Mouse (Mus musculus) heart, embryonic 11.5 days (tissue): ENCODE measurements around the gene Gm40193. TPM values are rescaled to one million over a fixed set of nuclear protein-coding genes. Genes with fewer than 3 reads are reported as not detected.

Source experiments
- ATAC-seq: fragments of 200-750 bp; cut with Nextera tagmentation; replicated peaks from 2 replicates; pipeline ENCODE4 v1.8.0; 2017; ENCODE audit warnings: moderate library complexity; ENCODE audit not compliant: insufficient number of reproducible peaks, low FRiP score, low TSS enrichment
- H3K27ac ChIP-seq: fragments of 300-500 bp; sonication (generic); 2 replicates; pipeline ENCODE4 v1.5.1; 2014; ENCODE audit warnings: mild to moderate bottlenecking, low read depth, low read length
- H3K27me3 ChIP-seq: fragments of 300-500 bp; sonication (generic); 2 replicates; pipeline ENCODE4 v1.6.1; 2014; ENCODE audit warnings: mild to moderate bottlenecking, low read length, mixed read lengths; ENCODE audit not compliant: control insufficient read depth, insufficient read depth
- H3K36me3 ChIP-seq: fragments of 300-500 bp; sonication (generic); 2 replicates; pipeline ENCODE4 v1.6.1; 2014; ENCODE audit warnings: mild to moderate bottlenecking, low read length, moderate library complexity, mixed read lengths; ENCODE audit not compliant: control insufficient read depth, insufficient read depth
- H3K4me1 ChIP-seq: fragments of 300-500 bp; sonication (generic); 2 replicates; pipeline ENCODE4 v1.6.1; 2014; ENCODE audit warnings: low read length; ENCODE audit not compliant: control insufficient read depth, insufficient read depth
- H3K4me2 ChIP-seq: fragments of 300-500 bp; sonication (generic); 2 replicates; pipeline ENCODE4 v1.6.1; 2014; ENCODE audit warnings: mild to moderate bottlenecking, moderate library complexity
- H3K4me3 ChIP-seq: fragments of 300-500 bp; sonication (generic); 2 replicates; pipeline ENCODE4 v1.5.1; 2014; ENCODE audit warnings: low read depth, low read length
- H3K9ac ChIP-seq: fragments of 300-500 bp; sonication (generic); 2 replicates; pipeline ENCODE4 v1.6.1; 2014; ENCODE audit warnings: mild to moderate bottlenecking, low read depth, low read length, moderate library complexity
- H3K9me3 ChIP-seq: fragments of 300-500 bp; sonication (generic); replicated peaks from 2 replicates; pipeline ENCODE4 v1.6.1; 2016; ENCODE audit warnings: low read length; ENCODE audit not compliant: control insufficient read depth
- WGBS: fragments of 180-500 bp; shearing (Covaris S2); extraction: QIAGEN DNeasy Blood & Tissue Kit; methylation state at CpG from one replicate; pipeline ENCODE4 v1.1.7; 2014; ENCODE audit not compliant: insufficient replicate concordance; 5-methylcytosine and 5-hydroxymethylcytosine counted together
- polyA plus RNA-seq: library from polyadenylated mRNA; unstranded; fragments of >200 nt; fragmentation: Nextera tagmentation; extraction: Ambion mirVana; gene quantifications from 2 replicates; pipeline ENCODE4 v1.2.1, GENCODE M21; 2014

Gene Gm40193
- polyA plus RNA-seq, 1 experiment from 2014 or later = not detected

GRCm38 (mm10) chr11:70487816-70488215 lies 44.9 kb downstream of the Gm40193 start:
- WGBS = 26% methylated on average over 4 of the region's 4 CpGs
- no peak for ATAC-seq
- Histone ChIP-seq H3K9me3 (no peaks in the 10 kb centered on the region), H3K4me2 (no peak overlapping the region), H3K4me3 (no peak overlapping the region), H3K4me1 (no peaks in the 10 kb centered on the region), H3K27ac (no peak overlapping the region), H3K36me3 (no peaks in the 10 kb centered on the region), H3K9ac (no peak overlapping the region), H3K27me3 (no peaks in the 10 kb centered on the region)

- H3K4me1 ChIP-seq = no peaks in the 10 kb centered on the region
- 52% methylated on average over 2 of the region's 2 CpGs for WGBS
- H3K9ac ChIP-seq = no peak overlapping the region
- H3K27ac ChIP-seq = no peak overlapping the region
- H3K27me3 ChIP-seq = no peaks in the 10 kb centered on the region
- H3K9me3 ChIP-seq = no peaks in the 10 kb centered on the region
- no peaks in the 10 kb centered on the region for H3K36me3 ChIP-seq
- H3K4me3 ChIP-seq = no peak overlapping the region
- no peak for ATAC-seq
- H3K4me2 ChIP-seq = no peak overlapping the region
Measured at GRCm38 (mm10) chr11:70485498-70485897, 47.2 kb downstream of the Gm40193 start.

Other genes starting within 250 kb of the Gm40193 start
- gene Alox12e, start 210.3 kb downstream of the Gm40193 start, polyA plus RNA-seq = 0.11 TPM in 1 of 2 replicates, not detected in the other
- 0.06 TPM in 1 of 2 replicates, not detected in the other for gene Alox15, start 180.9 kb downstream of the Gm40193 start, polyA plus RNA-seq
- gene Pelp1, start 122.9 kb downstream of the Gm40193 start, polyA plus RNA-seq = 22.1 and 27.5 TPM in 2 replicates
- 11.6 and 12.9 TPM in 2 replicates for gene Arrb2, start 100.3 kb downstream of the Gm40193 start, polyA plus RNA-seq
- 28.6 and 31.2 TPM in 2 replicates for gene Med11, start 81.0 kb downstream of the Gm40193 start, polyA plus RNA-seq
- 1.1 and 1.9 TPM in 2 replicates for gene Zmynd15, start 73.5 kb downstream of the Gm40193 start, polyA plus RNA-seq
- gene Cxcl16, start 73.0 kb downstream of the Gm40193 start, polyA plus RNA-seq = 6.2 and 7.3 TPM in 2 replicates
- gene Tm4sf5, start 27.7 kb downstream of the Gm40193 start, polyA plus RNA-seq = 8.2 and 10.3 TPM in 2 replicates
- gene Vmo1, start 18.3 kb downstream of the Gm40193 start, polyA plus RNA-seq = 0.35 TPM in 1 of 2 replicates, not detected in the other
- 0.84 TPM in 1 of 2 replicates, not detected in the other for gene Gltpd2, start 13.7 kb downstream of the Gm40193 start, polyA plus RNA-seq
- gene Psmb6, start 7.6 kb downstream of the Gm40193 start, polyA plus RNA-seq = 684 and 701 TPM in 2 replicates
- gene Pld2, start 7.1 kb upstream of the Gm40193 start, polyA plus RNA-seq = 7.4 and 8.6 TPM in 2 replicates
- 15.1 and 16.1 TPM in 2 replicates for gene Mink1, start 29.9 kb upstream of the Gm40193 start, polyA plus RNA-seq
- gene 4930544D05Rik, start 82.9 kb upstream of the Gm40193 start, polyA plus RNA-seq = not detected in 2 replicates
- gene Chrne, start 86.3 kb upstream of the Gm40193 start, polyA plus RNA-seq = not detected in 2 replicates
- 2.6 and 5.4 TPM in 2 replicates for gene Gp1ba, start 106.2 kb upstream of the Gm40193 start, polyA plus RNA-seq
- gene Rnf167, start 114.3 kb upstream of the Gm40193 start, polyA plus RNA-seq = 66.8 and 76.9 TPM in 2 replicates
- gene Slc25a11, start 114.5 kb upstream of the Gm40193 start, polyA plus RNA-seq = 221 and 245 TPM in 2 replicates
- gene Pfn1, start 121.7 kb upstream of the Gm40193 start, polyA plus RNA-seq = 1,771 and 1,932 TPM in 2 replicates
- 272 and 313 TPM in 2 replicates for gene Eno3, start 124.3 kb upstream of the Gm40193 start, polyA plus RNA-seq
- 187 and 201 TPM in 2 replicates for gene Spag7, start 136.5 kb upstream of the Gm40193 start, polyA plus RNA-seq
- gene Camta2, start 155.2 kb upstream of the Gm40193 start, polyA plus RNA-seq = 10.6 and 14.4 TPM in 2 replicates
- gene Inca1, start 167.2 kb upstream of the Gm40193 start, polyA plus RNA-seq = 0.89 and 2.2 TPM in 2 replicates
- 9.8 and 11.4 TPM in 2 replicates for gene Kif1c, start 167.6 kb upstream of the Gm40193 start, polyA plus RNA-seq
- gene Zfp3, start 231.3 kb upstream of the Gm40193 start, polyA plus RNA-seq = 7.1 and 9.3 TPM in 2 replicates